Mouse (Mus musculus): ENCODE results near the gene B3galt4.
"Not testable (repeated sequence)": the region's sequence is repeated elsewhere in the genome, so short reads cannot be mapped to it uniquely, and the experiment has no call there.

The B3galt4 gene

GRCm38 (mm10) chr17:33951021-33951946 is at the start of gene B3galt4:
Gene B3galt4 (minus strand): TSS chr17:33951488.
- peak; percentile 70 to 74 for DNase-seq (ENCODE audit: low read depth in 2 of 2, low spot score in 2 of 2)

GRCm38 (mm10) chr17:34000796-34001195 is 49.5 kb upstream of the B3galt4 start:
- DNase-seq (ENCODE audit: low read depth in 2 of 2, low spot score in 2 of 2): not testable (repeated sequence)

GRCm38 (mm10) chr17:34000150-34000537 is 48.9 kb upstream of the B3galt4 start, which contains the start of gene H2-K1:
Gene H2-K1 (minus strand): TSS chr17:34000347.
- DNase-seq (ENCODE audit: low read depth in 2 of 2, low spot score in 2 of 2): peak; percentile 96 to 98

DNA sequence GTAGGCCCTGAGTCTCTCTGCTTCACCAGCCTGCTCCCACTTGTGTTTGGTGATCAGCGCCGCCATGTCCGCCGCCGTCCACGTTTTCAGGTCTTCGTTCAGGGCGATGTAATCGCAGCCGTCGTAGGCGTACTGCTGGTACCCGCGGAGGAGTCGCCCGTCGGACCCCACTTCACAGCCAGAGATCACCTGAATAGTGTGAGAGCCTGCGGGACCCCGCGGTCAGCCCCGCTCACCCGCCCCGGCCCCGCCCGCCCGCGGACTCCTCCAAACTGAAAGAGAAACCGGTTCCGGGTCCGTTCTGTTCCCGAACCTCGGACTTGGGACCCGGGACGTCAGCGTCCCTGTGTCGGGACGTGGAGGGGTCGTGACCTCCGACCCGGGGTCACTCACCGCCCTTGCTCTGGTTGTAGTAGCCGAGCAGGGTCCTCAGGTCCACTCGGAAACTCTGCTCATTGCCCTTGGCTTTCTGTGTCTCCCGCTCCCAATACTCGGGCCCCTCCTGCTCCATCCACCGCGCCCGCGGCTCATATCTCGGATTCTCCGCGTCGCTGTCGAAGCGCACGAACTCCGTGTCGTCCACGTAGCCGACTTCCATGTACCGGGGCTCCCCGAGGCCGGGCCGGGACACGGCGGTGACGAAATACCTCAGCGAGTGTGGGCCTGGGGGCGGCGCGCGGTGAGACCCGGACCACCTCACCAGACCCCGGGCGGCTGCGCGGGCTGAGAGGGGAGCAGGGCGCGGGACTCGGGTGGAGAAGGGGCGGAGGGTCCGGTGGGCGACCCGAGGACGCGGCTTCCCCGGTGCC is 48.3 kb upstream of the B3galt4 start:
- DNase-seq (ENCODE audit: low read depth in 2 of 2, low spot score in 2 of 2): no peak

- DNase-seq (ENCODE audit: low read depth in 2 of 2, low spot score in 2 of 2): peak in 1 of 2 experiments; percentile 36
Measured at GRCm38 (mm10) chr17:33998697-33999096, 47.4 kb upstream of the B3galt4 start.

- DNase-seq (ENCODE audit: low read depth in 2 of 2, low spot score in 2 of 2): not testable (repeated sequence)
Measured at GRCm38 (mm10) chr17:33997025-33997424, 45.7 kb upstream of the B3galt4 start.

DNA sequence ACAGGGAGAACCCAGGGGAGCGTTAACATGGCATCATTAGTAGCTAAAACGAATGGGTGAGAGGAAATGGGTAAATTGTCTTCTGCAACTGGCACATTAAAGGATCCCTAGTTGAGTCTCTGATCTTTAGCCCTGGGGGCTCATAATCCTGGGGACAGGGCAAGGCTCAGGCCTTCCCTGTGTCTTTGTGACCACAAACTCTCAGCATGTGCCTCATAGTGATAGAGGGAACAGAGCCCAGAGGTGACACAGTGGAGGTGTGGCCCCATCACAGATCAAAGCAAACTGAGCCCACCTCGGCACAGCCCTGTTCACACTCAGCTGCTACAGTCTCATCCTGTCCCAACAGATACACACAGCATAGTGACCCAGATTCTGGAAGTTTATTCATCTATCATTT is 44.4 kb upstream of the B3galt4 start:
- peak in 1 of 2 experiments; percentile 44 for DNase-seq (ENCODE audit: low read depth in 2 of 2, low spot score in 2 of 2)

DNA sequence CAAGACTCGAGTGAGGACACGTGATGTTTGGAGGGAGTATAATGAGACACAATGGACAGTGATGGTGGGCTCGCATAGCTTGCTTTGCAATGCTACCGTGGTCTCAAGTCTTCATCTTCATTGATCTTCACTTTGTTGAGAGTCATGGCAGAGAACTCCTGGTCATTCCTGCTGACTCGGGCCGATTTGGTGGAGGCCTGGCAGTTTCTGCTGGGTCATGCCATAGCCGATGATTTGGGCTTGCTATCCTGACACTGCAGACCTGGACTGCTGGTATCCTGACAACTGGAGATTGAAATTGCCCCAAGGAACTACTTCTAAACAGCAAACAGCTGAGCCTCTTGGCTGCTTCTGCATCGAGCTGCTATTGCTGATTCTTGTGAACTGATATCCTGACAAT is 43.7 kb upstream of the B3galt4 start:
- DNase-seq (ENCODE audit: low read depth in 2 of 2, low spot score in 2 of 2): no peak

GRCm38 (mm10) chr17:33991788-33992664 is 40.7 kb upstream of the B3galt4 start:
- peak in 1 of 2 experiments; percentile 73 for DNase-seq (ENCODE audit: low read depth in 2 of 2, low spot score in 2 of 2)

GRCm38 (mm10) chr17:33982136-33982535 is 30.8 kb upstream of the B3galt4 start:
- peak; percentile 66 to 68 for DNase-seq (ENCODE audit: low read depth in 2 of 2, low spot score in 2 of 2)

- peak; percentile 81 to 87 for DNase-seq (ENCODE audit: low read depth in 2 of 2, low spot score in 2 of 2)
Measured at GRCm38 (mm10) chr17:33981192-33981909, 30.1 kb upstream of the B3galt4 start.

- no peak for DNase-seq (ENCODE audit: low read depth in 2 of 2, low spot score in 2 of 2)
Measured at GRCm38 (mm10) chr17:33980181-33981035, 29.1 kb upstream of the B3galt4 start.

DNA sequence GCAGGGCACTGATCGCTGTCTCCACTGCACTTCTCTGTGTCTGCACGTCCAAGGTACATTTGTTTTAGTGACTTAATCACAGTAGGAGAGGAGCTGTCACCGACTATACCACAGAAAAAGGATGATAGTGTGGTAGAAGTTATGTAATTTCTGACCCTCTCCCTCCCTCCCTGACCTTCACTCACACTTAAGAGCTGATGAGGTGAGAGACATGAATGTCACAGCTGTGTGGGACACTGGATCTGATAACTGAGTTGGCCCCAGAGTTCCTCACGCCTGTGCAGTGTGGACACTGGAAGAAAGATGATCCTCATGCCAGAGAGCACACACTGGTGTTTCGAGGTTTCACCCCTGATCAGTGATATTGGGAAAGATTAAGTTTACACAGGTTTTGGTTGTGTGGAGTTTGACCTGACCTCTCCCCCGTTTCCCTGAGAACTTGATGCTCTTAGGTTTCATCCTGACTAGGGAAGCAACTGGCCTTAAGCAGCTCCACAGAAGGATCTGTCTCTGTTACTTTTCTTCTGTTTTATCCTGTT is 28.3 kb upstream of the B3galt4 start:
- no peak for DNase-seq (ENCODE audit: low read depth in 2 of 2, low spot score in 2 of 2)

- DNase-seq (ENCODE audit: low read depth in 2 of 2, low spot score in 2 of 2): peak; percentile 58 to 63
Measured at GRCm38 (mm10) chr17:33978631-33979031, 27.3 kb upstream of the B3galt4 start.

DNA sequence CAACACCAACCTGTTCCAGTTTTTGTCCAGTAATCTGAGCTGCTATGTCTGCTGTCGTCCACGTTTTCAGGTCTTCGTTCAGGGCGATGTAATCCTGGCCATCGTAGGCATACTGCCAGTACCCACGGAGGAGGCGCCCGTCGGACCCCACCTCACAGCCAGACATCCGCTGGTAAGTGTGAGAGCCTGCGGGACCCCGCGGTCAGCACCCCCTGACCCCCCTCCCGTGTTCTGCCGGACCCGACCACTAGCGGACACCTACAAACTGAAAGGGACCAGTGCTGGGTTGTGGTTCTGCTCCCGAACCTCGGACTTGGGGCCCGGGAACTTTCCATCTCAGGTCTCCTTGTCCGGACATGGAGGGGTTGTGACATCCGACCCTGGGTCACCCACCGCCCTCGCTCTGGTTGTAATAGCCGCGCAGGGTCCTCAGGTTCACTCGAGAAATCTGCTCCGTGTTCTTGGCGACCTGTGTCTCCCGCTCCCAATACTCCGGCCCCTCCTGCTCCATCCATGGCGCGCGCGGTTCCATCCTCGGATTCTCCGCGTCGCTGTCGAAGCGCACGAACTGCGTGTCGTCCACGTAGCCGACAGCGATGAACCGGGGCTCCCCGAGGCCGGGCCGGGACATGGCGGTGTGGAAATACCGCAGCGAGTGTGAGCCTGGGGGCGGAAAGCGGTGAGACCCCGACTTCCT is 26.7 kb upstream of the B3galt4 start:
- DNase-seq (ENCODE audit: low read depth in 2 of 2, low spot score in 2 of 2): no peak

GRCm38 (mm10) chr17:33973572-33973971 is 22.3 kb upstream of the B3galt4 start:
- no peak for DNase-seq (ENCODE audit: low read depth in 2 of 2, low spot score in 2 of 2)

DNA sequence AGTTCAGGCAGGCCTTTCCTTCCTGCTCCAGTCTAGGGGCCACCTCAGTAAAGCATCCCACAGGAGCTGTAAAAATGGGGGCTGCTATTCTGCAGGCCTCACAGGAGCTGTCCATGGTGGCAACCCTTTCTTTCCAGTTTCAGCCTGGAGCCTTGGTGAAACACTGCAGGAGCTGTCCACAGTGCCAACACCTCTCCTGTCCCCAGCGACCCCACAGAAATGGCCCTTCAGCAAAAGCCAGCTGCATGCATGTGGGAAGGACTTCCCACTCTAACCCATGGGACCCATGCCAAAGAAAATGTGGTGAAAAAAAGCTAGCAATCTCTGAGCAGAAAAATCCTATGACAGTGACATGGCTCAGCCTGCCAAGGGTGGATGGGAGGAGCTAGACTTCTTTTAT is 21.4 kb upstream of the B3galt4 start:
- DNase-seq (ENCODE audit: low read depth in 2 of 2, low spot score in 2 of 2): no peak

GRCm38 (mm10) chr17:33969394-33969793 is 18.1 kb upstream of the B3galt4 start:
- DNase-seq (ENCODE audit: low read depth in 2 of 2, low spot score in 2 of 2): no peak
